Mouse (Mus musculus) myocyte (in vitro differentiated cells): ENCODE data around the gene Rer1. TPM values are rescaled to one million over a fixed set of nuclear protein-coding genes. Genes with fewer than 3 reads are reported as not detected.

ENCODE experiments used
- H3K27me3 ChIP-seq: one replicate; pipeline ENCODE4 v1.6.1; 2011; ENCODE audit not compliant: control insufficient read depth, insufficient read depth, insufficient read length
- H3K36me3 ChIP-seq: one replicate; pipeline ENCODE4 v1.6.1; 2011; ENCODE audit not compliant: control insufficient read depth, insufficient read depth
- H3K4me2 ChIP-seq: one replicate; pipeline ENCODE4 v1.6.1; 2011; ENCODE audit warnings: low read depth, control low read depth
- H3K4me3 ChIP-seq: one replicate; pipeline ENCODE4 v1.5.1; 2011; ENCODE audit warnings: mild to moderate bottlenecking, control low read depth, moderate library complexity
- H3K79me2 ChIP-seq: one replicate; pipeline ENCODE4 v1.6.1; 2011; ENCODE audit not compliant: control insufficient read depth, insufficient read depth
- H3ac ChIP-seq: one replicate; pipeline ENCODE4 v1.6.1; 2011; ENCODE audit not compliant: control insufficient read depth, insufficient read length
- CEBPB ChIP-seq: IDR thresholded peaks from 2 replicates; pipeline ENCODE4 v1.6.1; 2011; ENCODE audit warnings: mild to moderate bottlenecking, moderate library complexity; ENCODE audit not compliant: poor library complexity, insufficient read depth, severe bottlenecking
- E2F4 ChIP-seq: IDR thresholded peaks from one replicate; pipeline ENCODE4 v1.6.1; 2011; ENCODE audit warnings: mild to moderate bottlenecking, control low read depth, moderate library complexity; ENCODE audit not compliant: insufficient read depth
- MAX ChIP-seq: IDR thresholded peaks from one replicate; pipeline ENCODE4 v1.6.1; 2011; ENCODE audit warnings: low read depth, mild to moderate bottlenecking, control low read depth
- MYOD1 ChIP-seq, 3 experiments: IDR thresholded peaks; one replicate each; pipeline ENCODE4 v1.6.1; 2011; ENCODE audit warnings: control low read depth in 2 of 3, low read depth in 2 of 3, mild to moderate bottlenecking in 2 of 3, moderate library complexity in 1 of 3; ENCODE audit not compliant: insufficient read length in 2 of 3, control insufficient read depth in 1 of 3
- MYOG ChIP-seq, 3 experiments: IDR thresholded peaks; one replicate each; pipeline ENCODE4 v1.6.1; 2011; ENCODE audit warnings: control low read depth in 2 of 3, low read depth in 2 of 3, mild to moderate bottlenecking in 2 of 3; ENCODE audit not compliant: insufficient read length in 2 of 3, control insufficient read depth in 1 of 3, insufficient read depth in 1 of 3
- POLR2A ChIP-seq: IDR thresholded peaks from one replicate; pipeline ENCODE4 v1.6.1; 2011; ENCODE audit warnings: low read depth, mild to moderate bottlenecking, control low read depth, moderate library complexity; ENCODE audit not compliant: insufficient read length
- POLR2AphosphoS2 ChIP-seq: IDR thresholded peaks from one replicate; pipeline ENCODE4 v1.6.1; 2011; ENCODE audit warnings: low read depth, control low read depth; ENCODE audit not compliant: insufficient read length
- REST ChIP-seq: IDR thresholded peaks from one replicate; pipeline ENCODE4 v1.6.1; 2011; ENCODE audit warnings: mild to moderate bottlenecking, control low read depth, moderate library complexity; ENCODE audit not compliant: insufficient read depth, insufficient read length
- SRF ChIP-seq: IDR thresholded peaks from one replicate; pipeline ENCODE4 v1.6.1; 2011; ENCODE audit warnings: low read depth; ENCODE audit not compliant: control insufficient read depth, insufficient read length
- TCF12 ChIP-seq: IDR thresholded peaks from one replicate; pipeline ENCODE4 v1.6.1; 2011; ENCODE audit warnings: mild to moderate bottlenecking, control low read depth; ENCODE audit not compliant: poor library complexity, insufficient read depth, severe bottlenecking
- TCF3 ChIP-seq: IDR thresholded peaks from one replicate; pipeline ENCODE4 v1.6.1; 2011; ENCODE audit warnings: low read depth, control low read depth; ENCODE audit not compliant: insufficient read length
- USF1 ChIP-seq: IDR thresholded peaks from one replicate; pipeline ENCODE4 v1.6.1; 2011; ENCODE audit warnings: low read depth, mild to moderate bottlenecking, control low read depth, moderate library complexity
- polyA plus RNA-seq: library from polyadenylated mRNA; unstranded; fragments of >200 nt; fragmentation: generic; extraction: Trizol; gene quantifications from one replicate; pipeline ENCODE4 v1.2.1, GENCODE M21; 2012; ENCODE audit warnings: missing spikeins

The Rer1 gene
- polyA plus RNA-seq, 1 experiment = 117 TPM

- Histone ChIP-seq H3K4me3 (no peak overlapping the region), H3K4me2 (no peak overlapping the region), H3ac (no peak overlapping the region), H3K27me3 (no peaks in the 10 kb centered on the region), H3K36me3 (no peaks in the 10 kb centered on the region), H3K79me2 (no peaks in the 10 kb centered on the region)
- no peak for TF ChIP-seq USF1
Observed at GRCm38 (mm10) chr4:155095967-155096366, 9.8 kb upstream of the Rer1 start.

- no peak overlapping the region for H3K4me3 ChIP-seq
- H3K36me3 ChIP-seq = no peaks in the 10 kb centered on the region
- H3K4me2 ChIP-seq = no peak overlapping the region
- TF ChIP-seq POLR2AphosphoS2 (peak; percentile 38), SRF (peak; percentile 26), TCF12 (no peak)
- no peak overlapping the region for H3ac ChIP-seq
- H3K27me3 ChIP-seq = no peaks in the 10 kb centered on the region
- H3K79me2 ChIP-seq = no peaks in the 10 kb centered on the region
Observed at GRCm38 (mm10) chr4:155095238-155095900, 9.2 kb upstream of the Rer1 start.

GRCm38 (mm10) chr4:155094565-155094964 is 8.4 kb upstream of the Rer1 start:
- no peaks in the 10 kb centered on the region for H3K79me2 ChIP-seq
- peak in 1 of 3 experiments; percentile 12 for TF ChIP-seq MYOD1 (IDR thresholded peaks at IDR 0.05; ENCODE audit: control insufficient read depth in 1 of 3, insufficient read length in 2 of 3, low read depth in 2 of 3)
- no peak for TF ChIP-seq MYOG (IDR thresholded peaks at IDR 0.05; ENCODE audit: control insufficient read depth in 1 of 3, insufficient read depth in 1 of 3, insufficient read length in 2 of 3, low read depth in 2 of 3)
- no peaks in the 10 kb centered on the region for H3K27me3 ChIP-seq
- H3ac ChIP-seq = no peak overlapping the region
- no peaks in the 10 kb centered on the region for H3K36me3 ChIP-seq
- no peak overlapping the region for H3K4me2 ChIP-seq
- H3K4me3 ChIP-seq = no peak overlapping the region

GRCm38 (mm10) chr4:155093431-155094149 is 7.4 kb upstream of the Rer1 start:
- H3K36me3 ChIP-seq = no peaks in the 10 kb centered on the region
- no peak overlapping the region for H3K4me2 ChIP-seq
- TF ChIP-seq TCF12 (no peak), POLR2AphosphoS2 (no peak), TCF3 (no peak), USF1 (no peak), MYOD1 (IDR thresholded peaks at IDR 0.05; ENCODE audit: control insufficient read depth in 1 of 3, insufficient read length in 2 of 3, low read depth in 2 of 3) (no peak), MYOG (IDR thresholded peaks at IDR 0.05; ENCODE audit: control insufficient read depth in 1 of 3, insufficient read depth in 1 of 3, insufficient read length in 2 of 3, low read depth in 2 of 3) (no peak), REST (no peak), CEBPB (no peak), E2F4 (no peak), MAX (no peak), POLR2A (no peak), SRF (no peak)
- H3ac ChIP-seq = no peak overlapping the region
- no peaks in the 10 kb centered on the region for H3K79me2 ChIP-seq
- no peaks in the 10 kb centered on the region for H3K27me3 ChIP-seq
- H3K4me3 ChIP-seq = no peak overlapping the region

- H3K27me3 ChIP-seq = no peaks in the 10 kb centered on the region
- no peak overlapping the region for H3ac ChIP-seq
- no peak overlapping the region for H3K4me3 ChIP-seq
- TF ChIP-seq MYOD1 (IDR thresholded peaks at IDR 0.05; ENCODE audit: control insufficient read depth in 1 of 3, insufficient read length in 2 of 3, low read depth in 2 of 3) (peak in 1 of 3 experiments; percentile 62), E2F4 (no peak), CEBPB (no peak), USF1 (no peak), TCF3 (no peak), POLR2A (no peak), SRF (no peak), TCF12 (no peak), MAX (no peak), POLR2AphosphoS2 (no peak), MYOG (IDR thresholded peaks at IDR 0.05; ENCODE audit: control insufficient read depth in 1 of 3, insufficient read depth in 1 of 3, insufficient read length in 2 of 3, low read depth in 2 of 3) (peak in 1 of 3 experiments; percentile 54)
- H3K36me3 ChIP-seq = no peaks in the 10 kb centered on the region
- no peaks in the 10 kb centered on the region for H3K79me2 ChIP-seq
- H3K4me2 ChIP-seq = no peak overlapping the region
Observed at GRCm38 (mm10) chr4:155092718-155093430, 6.7 kb upstream of the Rer1 start.
